Mouse (Mus musculus) brown adipose tissue, adult 24 weeks (tissue): ENCODE results near the gene Arhgef3. TPM values are rescaled to one million over a fixed set of nuclear protein-coding genes. Genes with fewer than 3 reads are reported as not detected.

Experiments used
- H3K27ac ChIP-seq: fragments of 200-500 bp; replicated peaks from 2 replicates; pipeline ENCODE4 v1.5.1; 2012; ENCODE audit warnings: low read depth, mild to moderate bottlenecking, low read length
- H3K4me1 ChIP-seq: fragments of 200-500 bp; 2 replicates; pipeline ENCODE4 v1.6.1; 2012; ENCODE audit warnings: low read length, mixed read lengths; ENCODE audit not compliant: control insufficient read depth, insufficient read depth, insufficient read length
- H3K4me3 ChIP-seq: fragments of 200-500 bp; 2 replicates; pipeline ENCODE4 v1.5.1; 2012; ENCODE audit warnings: low read depth, mild to moderate bottlenecking, low read length, moderate library complexity; ENCODE audit not compliant: insufficient read depth
- polyA plus RNA-seq: library from polyadenylated mRNA; stranded (reverse); fragments of >200 nt; gene quantifications from 2 replicates; pipeline ENCODE4 v1.2.4, GENCODE M21; 2012; ENCODE audit not compliant: missing spikeins, insufficient read depth, insufficient read length

Gene Arhgef3
- polyA plus RNA-seq, 1 experiment, result 8.0 TPM

- Histone ChIP-seq H3K27ac (peak overlapping the region; percentile 7; the same call in 1 of the 2 replicates), H3K4me1 (peaks cover 37% of the 10 kb centered on the region), H3K4me3 (no peak overlapping the region)
Measured at GRCm38 (mm10) chr14:27344250-27344990, 229.7 kb downstream of the Arhgef3 start.

- Histone ChIP-seq H3K27ac (peak overlapping the region; percentile 41), H3K4me1 (peaks cover 45% of the 10 kb centered on the region), H3K4me3 (no peak overlapping the region)
Measured at GRCm38 (mm10) chr14:27345051-27345885, 230.6 kb downstream of the Arhgef3 start.

GRCm38 (mm10) chr14:27347224-27347623 is 232.5 kb downstream of the Arhgef3 start:
- H3K4me1 ChIP-seq, result peaks cover 55% of the 10 kb centered on the region

GRCm38 (mm10) chr14:27347666-27348065 is 233.0 kb downstream of the Arhgef3 start:
- H3K4me3 ChIP-seq, result no peak overlapping the region
- peaks cover 57% of the 10 kb centered on the region for H3K4me1 ChIP-seq
- H3K27ac ChIP-seq, result peak overlapping the region; percentile 38

More at GRCm38 (mm10) chr14:27347224-27347623, 232.5 kb downstream of the Arhgef3 start:
- H3K4me3 ChIP-seq, result no peak overlapping the region
- H3K27ac ChIP-seq, result no peak overlapping the region

- peak overlapping the region; percentile 38 for H3K27ac ChIP-seq
- H3K4me1 ChIP-seq, result peaks cover 60% of the 10 kb centered on the region
- no peak overlapping the region for H3K4me3 ChIP-seq
Measured at GRCm38 (mm10) chr14:27348088-27348487, 233.4 kb downstream of the Arhgef3 start.

- Histone ChIP-seq H3K4me1 (peaks cover 60% of the 10 kb centered on the region), H3K4me3 (no peak overlapping the region), H3K27ac (no peak overlapping the region)
Measured at GRCm38 (mm10) chr14:27348656-27349055, 234.0 kb downstream of the Arhgef3 start.

- Histone ChIP-seq H3K4me3 (no peak overlapping the region), H3K4me1 (peaks cover 65% of the 10 kb centered on the region), H3K27ac (peak overlapping the region; percentile 89)
Measured at GRCm38 (mm10) chr14:27349120-27349519, 234.4 kb downstream of the Arhgef3 start.

GRCm38 (mm10) chr14:27349828-27350729 is 235.4 kb downstream of the Arhgef3 start:
- Histone ChIP-seq H3K4me3 (no peak overlapping the region), H3K27ac (peak overlapping the region; percentile 89), H3K4me1 (peaks cover 60% of the 10 kb centered on the region)

- Histone ChIP-seq H3K27ac (peak overlapping the region; percentile 89), H3K4me3 (no peak overlapping the region), H3K4me1 (peaks cover 60% of the 10 kb centered on the region)
Measured at GRCm38 (mm10) chr14:27351051-27351475, 236.4 kb downstream of the Arhgef3 start.

- Histone ChIP-seq H3K27ac (peak overlapping the region; percentile 89), H3K4me3 (no peak overlapping the region), H3K4me1 (peaks cover 62% of the 10 kb centered on the region)
Measured at GRCm38 (mm10) chr14:27351476-27352079, 236.9 kb downstream of the Arhgef3 start.

- Histone ChIP-seq H3K27ac (peak overlapping the region; percentile 38), H3K4me3 (no peak overlapping the region), H3K4me1 (peaks cover 62% of the 10 kb centered on the region)
Measured at GRCm38 (mm10) chr14:27352470-27352869, 237.8 kb downstream of the Arhgef3 start.

GRCm38 (mm10) chr14:27355151-27355550 is 240.5 kb downstream of the Arhgef3 start:
- Histone ChIP-seq H3K4me1 (peaks cover 45% of the 10 kb centered on the region), H3K4me3 (no peak overlapping the region), H3K27ac (no peak overlapping the region)

GRCm38 (mm10) chr14:27355937-27356336 is 241.2 kb downstream of the Arhgef3 start:
- H3K4me3 ChIP-seq, result no peak overlapping the region
- H3K27ac ChIP-seq, result 0 out of 2 replicates have a peak overlapping the region, but pooled peaks have one; percentile 20
- H3K4me1 ChIP-seq, result peaks cover 38% of the 10 kb centered on the region

GRCm38 (mm10) chr14:27357139-27357538 is 242.4 kb downstream of the Arhgef3 start:
- Histone ChIP-seq H3K4me1 (peaks cover 27% of the 10 kb centered on the region), H3K27ac (no peak overlapping the region), H3K4me3 (no peak overlapping the region)
